Mouse (Mus musculus) monocyte, adult 5-6 weeks (primary cell): ENCODE measurements at regions not wholly inside any gene's neighbourhood (a gene's known extent, or its start where the extent isn't known, plus 50 kb on each side); places are given as distances from the start of the nearest gene placed in this dataset.

Source experiments
- ATAC-seq: fragments of 153-309, 156-312 bp; replicated peaks from 2 replicates; pipeline ENCODE4 v1.8.0; 2017; ENCODE audit warnings: mild to moderate bottlenecking; ENCODE audit not compliant: low TSS enrichment, insufficient number of reproducible peaks, severe bottlenecking, poor library complexity, low FRiP score

GRCm38 (mm10) chr2:33966984-33967421, 79.3 kb upstream of the Mvb12b start:
- no peak for ATAC-seq

- no peak for ATAC-seq
These were observed 78.7 kb upstream of the Mvb12b start for GRCm38 (mm10) chr2:33966389-33966983.

- ATAC-seq = no peak
These were observed 76.3 kb upstream of the Mvb12b start for GRCm38 (mm10) chr2:33964096-33964495.

- ATAC-seq = no peak
These were observed 74.8 kb upstream of the Mvb12b start for GRCm38 (mm10) chr2:33962355-33963037.

GRCm38 (mm10) chr2:33961566-33961965, 73.8 kb upstream of the Mvb12b start:
- no peak for ATAC-seq

- no peak for ATAC-seq
These were observed 70.0 kb upstream of the Mvb12b start for GRCm38 (mm10) chr2:33957754-33958153.

GRCm38 (mm10) chr2:33944301-33944700, 56.6 kb upstream of the Mvb12b start:
- no peak for ATAC-seq

- no peak for ATAC-seq
These were observed 54.3 kb upstream of the Mvb12b start for GRCm38 (mm10) chr2:33942085-33942484.

- ATAC-seq = no peak
These were observed 53.6 kb upstream of the Mvb12b start for GRCm38 (mm10) chr2:33941316-33941715.

- no peak for ATAC-seq
These were observed 52.1 kb upstream of the Mvb12b start for GRCm38 (mm10) chr2:33939836-33940235.
